Mouse (Mus musculus) layer of hippocampus, adult 8-10 months (tissue): ENCODE measurements around the gene Rai14. TPM values are rescaled to one million over a fixed set of nuclear protein-coding genes. Genes with fewer than 3 reads are reported as not detected.

Experiments used
- DNase-seq, 2 experiments: peaks; one replicate each; pipeline ENCODE4 v3.0.0; 2022; ENCODE audit warnings: low spot score in 2 of 2
- total RNA-seq, 4 experiments: library from RNA; stranded (reverse); gene quantifications; 2 replicates each; pipeline ENCODE4 v1.2.4; 2022

The Rai14 gene
- total RNA-seq, 4 experiments from 2014 or later, result 6.0 to 10.8 (median 7.0) TPM

DNA sequence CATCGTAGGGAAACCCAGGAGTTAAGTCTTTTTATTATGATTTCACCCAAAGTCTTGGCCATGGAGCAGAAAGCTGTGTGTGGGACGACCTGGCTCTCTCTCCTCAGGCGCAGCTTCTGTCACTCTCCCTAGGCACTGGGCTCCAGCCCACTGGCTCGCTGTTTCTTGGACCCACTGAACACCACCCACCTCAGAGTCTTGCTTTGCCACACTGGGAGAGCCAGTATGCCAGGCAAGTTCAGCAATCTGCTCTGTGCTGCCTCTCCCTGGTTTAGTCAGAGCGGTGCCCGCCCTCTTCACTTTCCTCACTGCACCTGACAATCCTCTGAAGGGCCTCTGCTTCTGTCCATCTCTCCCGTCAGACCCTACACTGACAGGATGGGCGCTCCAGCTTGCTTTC is 93.2 kb downstream of the Rai14 start:
- peak; percentile 31 to 35 for DNase-seq

DNA sequence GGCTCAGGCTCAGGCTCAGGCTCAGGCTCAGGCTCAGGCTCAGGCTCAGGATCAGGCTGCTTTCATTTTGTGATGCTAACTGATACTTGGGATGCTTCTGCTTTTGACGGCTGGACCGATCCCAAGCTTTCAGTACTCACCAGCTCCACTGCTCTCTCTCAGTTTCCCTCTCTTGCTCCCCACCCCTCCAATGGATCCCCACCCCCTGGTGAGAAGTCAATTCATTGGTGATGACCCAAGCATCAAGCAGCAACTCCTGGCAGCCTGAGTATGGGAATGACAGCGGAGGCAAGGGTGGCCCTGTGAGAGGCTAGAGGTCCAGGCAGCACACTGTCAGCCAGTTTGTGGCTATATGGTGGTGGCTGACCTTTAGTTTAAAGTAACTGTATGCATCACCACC is 94.7 kb downstream of the Rai14 start:
- DNase-seq, result no peak

DNA sequence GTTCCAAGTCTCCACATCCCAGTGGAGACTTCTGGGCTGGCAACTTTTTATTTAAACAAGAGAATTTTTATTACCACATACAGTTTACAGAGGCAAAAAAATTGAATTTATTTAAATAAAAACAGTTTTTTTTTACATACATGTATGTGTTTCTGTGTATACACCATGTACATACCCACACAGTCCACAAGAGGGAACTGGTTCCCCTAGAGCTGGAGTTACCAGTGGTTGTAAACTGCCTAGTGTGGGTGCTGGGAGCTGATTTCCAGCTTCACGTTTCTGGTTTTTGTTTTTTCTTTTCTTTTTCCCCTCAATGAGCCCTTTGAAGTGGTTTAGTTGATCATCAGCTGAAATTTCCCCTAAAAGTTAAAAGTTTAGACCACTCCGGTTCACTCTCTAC is 96.1 kb downstream of the Rai14 start:
- no peak for DNase-seq

DNA sequence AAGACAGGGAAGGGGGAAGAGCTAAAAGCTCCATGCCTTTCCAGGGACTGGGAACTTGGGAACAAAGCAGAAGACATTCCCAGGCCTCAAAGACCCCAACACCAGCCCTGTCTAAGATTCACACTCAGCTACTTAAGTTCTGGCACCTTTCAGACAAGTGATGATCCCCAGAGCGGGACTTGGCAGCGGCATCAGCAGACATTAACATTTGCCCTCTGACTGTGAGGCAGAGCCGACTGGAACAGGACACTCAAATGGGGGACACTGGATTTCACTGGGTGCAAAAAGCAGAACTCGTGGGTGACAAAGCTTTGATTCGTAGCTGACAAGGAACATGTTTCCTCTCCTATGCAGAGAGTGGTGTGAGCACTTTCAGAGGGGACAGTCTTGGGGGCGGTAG is 98.4 kb downstream of the Rai14 start:
- no peak for DNase-seq

DNA sequence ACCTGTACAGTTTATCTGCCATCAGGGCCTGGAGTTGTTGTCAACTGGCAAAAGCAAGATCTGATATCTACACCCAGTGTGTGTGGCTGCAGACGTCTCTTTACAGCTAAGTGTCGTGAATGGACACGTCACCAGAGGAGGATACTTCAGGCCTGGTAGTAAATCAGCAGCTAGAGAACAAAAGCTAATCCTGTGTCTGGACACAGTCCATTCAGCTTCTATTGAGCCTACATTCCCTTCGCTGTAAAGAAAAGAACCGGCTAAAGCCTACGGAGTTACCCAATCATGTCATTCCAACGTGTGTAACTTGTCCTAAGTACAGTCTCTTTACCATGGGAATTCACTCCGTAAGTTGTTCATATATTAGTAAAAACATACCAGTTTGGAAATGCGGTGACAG is 103.4 kb downstream of the Rai14 start:
- no peak for DNase-seq

DNA sequence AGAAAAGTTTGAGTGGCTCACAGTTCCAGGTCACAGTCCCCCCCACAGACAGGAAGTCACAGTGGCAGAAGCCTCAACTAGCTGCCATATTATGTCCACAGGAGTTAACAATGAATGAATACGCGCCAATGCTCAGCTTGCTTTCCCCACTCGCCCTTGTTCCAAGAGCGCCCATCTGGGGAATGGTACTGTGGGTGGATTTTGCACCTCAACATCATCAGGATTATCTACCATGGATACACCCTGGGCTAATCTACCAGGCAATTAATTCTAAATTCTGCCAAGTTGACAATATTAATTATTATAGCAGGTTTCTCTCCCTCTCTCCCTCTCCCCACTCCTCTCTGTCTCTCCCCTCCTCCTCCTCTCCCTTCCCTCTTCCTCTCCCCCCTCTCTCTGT is 105.3 kb downstream of the Rai14 start:
- DNase-seq, result peak; percentile 19 to 30

DNA sequence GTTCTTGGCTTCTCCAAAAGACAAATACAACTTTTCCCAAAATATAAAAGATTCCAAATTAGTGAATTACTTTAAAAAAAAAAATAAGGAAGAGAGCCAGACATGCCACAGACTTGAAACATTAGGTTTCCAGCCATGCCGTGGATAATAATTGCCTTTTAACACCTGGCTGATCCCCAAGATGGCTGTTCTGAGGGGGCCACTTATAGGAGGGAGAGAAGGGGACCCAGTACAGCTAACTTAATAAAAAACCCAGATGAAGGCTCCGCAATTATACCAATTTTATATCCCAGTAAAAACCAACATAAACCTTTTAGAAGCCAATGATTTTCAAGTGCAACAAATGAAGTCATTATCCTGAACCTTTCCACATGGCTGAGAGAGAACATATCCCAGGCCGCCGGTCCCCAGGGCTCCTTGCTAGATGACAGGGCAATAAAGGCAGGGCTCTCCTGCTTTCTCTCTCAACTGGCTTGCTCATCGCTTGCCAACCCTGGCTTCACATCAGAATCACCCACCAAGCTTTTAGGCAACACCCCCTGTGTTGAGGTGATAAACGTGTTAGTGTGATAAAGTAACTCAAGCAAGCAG is 105.8 kb downstream of the Rai14 start:
- no peak for DNase-seq

DNA sequence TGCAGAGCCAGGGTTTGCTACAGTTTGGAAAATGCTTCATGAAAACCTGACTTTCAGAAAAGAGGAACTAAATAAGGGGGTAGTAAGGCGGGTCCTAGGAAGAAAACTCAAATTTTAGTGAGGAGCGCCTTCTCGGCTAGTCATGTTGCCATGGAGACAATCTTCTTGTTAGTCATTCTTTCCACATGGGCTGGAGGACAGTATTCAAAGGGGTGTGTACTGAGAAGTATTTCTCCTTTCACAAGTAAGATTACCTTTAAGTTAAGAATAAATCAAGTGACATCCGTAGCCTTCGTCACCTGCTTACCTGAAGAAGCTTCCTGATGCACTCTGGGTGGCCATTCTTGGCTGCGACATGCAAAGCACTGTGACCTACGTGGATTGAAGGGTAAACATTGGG is 115.0 kb downstream of the Rai14 start:
- DNase-seq, result no peak

DNA sequence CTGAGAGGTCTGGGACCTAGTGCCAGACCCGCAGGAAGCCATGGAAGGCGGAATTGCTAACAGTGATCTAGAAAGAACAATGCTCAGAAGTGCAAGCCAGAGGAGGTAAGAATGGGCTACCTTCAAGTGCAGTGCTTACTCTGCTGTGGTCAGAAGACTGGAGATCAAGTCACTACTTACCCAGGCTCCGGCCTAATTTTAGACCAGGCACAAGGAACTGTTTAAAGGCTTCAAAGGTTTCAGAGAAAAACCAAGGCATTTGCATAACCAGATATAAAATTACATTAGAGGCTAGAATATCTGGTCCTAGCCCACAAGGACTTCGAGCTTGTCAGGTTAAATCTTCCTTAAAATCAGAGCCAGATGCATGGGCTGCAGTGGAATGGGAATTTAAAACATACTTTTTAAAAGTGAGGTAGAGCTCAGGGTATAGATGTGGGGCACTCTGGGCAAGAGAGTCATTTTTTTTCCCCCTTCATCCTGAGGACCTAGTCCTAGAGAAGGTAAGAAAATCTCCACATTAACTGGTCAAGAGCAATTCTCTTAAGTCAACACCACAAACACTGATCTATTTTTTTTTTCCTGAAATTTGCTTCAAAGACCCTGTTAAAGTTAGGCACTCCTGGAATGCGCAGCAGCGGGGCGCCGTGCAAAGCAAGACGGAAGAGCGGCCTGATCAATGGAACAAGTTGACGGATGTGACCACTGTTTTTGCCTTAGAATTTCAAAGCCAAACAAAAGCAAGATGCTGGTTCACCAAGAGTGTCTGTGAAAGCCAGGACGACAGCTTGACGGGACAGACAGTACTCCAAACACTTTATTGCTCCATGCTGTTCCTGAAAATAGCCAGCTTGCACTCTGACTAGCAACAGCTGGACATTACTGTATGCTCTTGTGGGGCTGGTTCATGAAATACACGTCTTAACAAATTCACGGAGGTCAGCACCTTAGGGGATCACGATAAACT is 115.9 kb downstream of the Rai14 start:
- DNase-seq, result peak in 1 of 2 experiments; percentile 7

DNA sequence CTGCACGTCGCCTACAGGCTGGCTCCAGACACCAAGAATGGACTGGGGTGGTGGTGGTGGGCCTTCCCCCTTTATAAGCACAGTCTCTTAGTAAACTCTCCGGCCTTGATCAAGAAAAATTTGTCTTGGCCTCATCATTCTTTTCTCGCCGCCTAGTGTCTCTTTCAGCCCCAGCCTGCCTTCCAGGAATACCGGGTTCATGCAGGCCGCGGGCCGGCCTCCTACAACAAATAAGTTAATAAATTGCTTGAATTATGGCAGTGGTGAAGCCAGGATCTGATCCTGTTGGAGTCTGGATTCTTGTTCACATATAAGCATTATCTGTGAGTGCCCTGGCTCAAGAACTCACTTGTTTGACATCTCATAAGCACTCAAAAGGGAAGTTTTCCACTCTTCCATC is 117.6 kb downstream of the Rai14 start:
- no peak for DNase-seq

DNA sequence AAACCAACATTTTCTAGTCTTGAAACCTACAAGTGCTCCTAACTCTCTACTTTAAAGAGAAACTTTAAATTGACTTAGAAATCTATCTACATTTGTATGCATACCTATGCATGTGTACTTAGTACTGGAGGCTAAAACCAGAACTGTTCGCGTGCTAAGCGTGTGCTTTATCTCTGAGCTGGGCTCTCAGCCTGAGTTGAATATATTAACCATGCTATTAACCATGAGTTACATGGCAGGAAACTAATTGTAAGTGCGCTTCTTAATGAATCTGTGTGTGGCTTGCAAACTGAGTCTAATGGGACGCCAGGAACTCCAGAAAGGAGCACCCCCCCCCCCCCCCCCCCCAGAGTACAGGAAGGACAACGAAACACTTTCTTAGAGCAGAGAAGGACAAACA is 119.0 kb downstream of the Rai14 start:
- DNase-seq, result no peak

DNA sequence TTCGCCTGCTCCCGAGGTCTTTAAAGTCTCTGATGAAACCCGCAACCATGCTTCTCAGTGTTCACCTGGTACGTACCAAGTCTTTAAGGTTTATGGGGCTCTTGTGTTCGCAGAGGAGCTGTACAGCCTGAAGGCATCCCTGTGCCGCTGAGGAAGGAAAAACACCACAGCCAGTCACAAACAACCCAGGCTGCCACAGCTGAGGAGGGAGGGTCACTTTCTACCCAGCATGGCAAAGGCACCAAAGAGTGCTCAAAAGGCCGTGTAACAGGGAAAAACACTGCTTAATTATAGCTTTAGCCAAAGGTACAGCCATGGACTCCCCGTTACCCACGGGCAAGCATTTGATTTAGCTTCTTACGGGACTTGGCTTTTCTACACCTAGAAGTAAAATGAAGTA is 119.5 kb downstream of the Rai14 start:
- no peak for DNase-seq

DNA sequence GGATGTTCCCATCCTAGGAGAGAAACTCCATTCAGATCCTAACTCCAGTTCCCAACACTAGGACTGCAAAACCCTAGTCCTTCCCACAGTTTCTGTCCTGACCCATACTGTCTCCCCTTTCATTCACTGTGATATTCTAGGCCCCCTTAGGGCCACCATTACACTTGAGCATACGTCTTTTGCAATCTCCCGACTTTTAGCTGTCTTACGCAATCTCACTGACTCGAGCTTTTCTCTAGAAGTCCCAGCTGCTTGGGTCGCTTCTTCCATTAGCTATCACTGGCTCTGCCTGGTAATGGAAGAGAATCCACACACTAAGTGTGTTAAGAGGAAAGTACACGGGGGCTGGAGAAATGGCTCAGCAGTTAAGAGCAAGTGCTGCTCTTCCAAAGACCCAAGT is 121.3 kb downstream of the Rai14 start:
- no peak for DNase-seq

DNA sequence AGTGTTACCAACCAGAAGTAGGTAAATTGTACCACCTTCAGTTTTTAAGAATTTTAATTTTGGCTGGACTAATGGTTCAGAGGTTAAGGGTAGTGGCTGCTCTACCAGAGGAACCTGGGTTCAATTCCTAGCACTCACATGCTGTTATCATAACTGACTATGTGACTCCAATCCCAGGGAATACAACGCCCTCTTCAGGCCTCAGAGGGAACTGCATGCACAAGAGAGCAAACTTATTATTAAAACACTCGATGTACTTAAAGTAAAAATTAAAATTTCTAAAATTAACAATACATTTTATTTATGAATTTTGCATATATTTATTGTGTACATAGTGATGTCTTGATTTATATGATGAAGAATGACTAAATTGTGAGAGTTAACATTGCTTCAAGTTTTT is 127.9 kb downstream of the Rai14 start:
- no peak for DNase-seq

DNA sequence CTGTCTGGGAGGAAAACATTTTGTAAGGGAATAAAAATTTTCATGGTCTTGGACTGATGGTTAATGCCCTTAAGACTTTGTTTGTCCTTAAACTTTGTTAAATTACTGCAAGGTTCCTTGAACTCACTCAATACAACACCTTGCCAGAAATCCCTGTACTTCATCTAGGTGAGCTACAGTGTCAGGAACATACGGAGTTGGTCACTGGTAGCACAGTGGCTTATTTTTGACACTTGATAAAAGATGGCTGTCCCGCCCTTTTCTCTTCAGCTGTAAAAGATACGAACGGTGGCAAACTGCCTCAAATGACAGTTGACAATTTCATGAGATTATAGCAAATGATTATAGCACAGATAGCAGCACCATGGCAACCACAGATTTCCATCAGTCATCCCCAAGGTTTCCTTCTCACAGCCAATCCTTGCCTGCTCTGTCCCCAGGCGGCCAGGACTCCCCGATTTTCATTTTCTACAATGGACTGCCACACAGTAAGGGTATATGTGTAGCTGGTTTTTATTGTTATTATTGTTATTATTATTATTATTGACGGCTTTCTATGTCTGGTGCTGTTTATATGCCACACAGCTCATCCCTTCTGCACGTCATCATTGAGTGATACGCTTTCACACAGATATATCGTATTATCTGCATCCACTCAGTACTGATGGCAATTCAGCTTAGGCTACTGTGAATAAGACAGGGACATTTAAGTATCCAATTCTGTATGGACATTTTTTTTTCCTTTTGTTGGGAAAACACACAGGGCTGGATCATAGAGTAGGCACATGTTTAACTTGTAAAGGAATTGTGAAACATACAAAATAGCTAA is 129.9 kb downstream of the Rai14 start:
- no peak for DNase-seq

DNA sequence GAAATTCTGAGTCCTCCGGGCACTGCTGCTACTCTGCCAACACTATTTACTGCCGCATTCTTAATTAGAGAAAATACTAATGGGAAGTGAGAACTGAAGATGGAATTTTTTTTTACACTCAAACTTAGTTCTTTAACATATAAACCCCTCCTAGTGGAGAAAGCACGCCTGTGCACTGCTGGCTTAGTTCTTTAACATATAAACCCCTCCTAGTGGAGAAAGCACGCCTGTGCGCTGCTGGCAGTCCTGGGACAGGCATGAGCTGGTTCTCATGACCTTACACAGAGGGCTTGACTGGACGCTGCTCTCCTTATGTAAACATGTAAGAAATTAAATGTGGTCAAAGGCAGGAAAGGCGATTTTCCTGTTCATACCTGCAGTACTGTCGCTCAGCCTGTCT is 131.0 kb downstream of the Rai14 start:
- DNase-seq, result peak in 1 of 2 experiments; percentile 7

DNA sequence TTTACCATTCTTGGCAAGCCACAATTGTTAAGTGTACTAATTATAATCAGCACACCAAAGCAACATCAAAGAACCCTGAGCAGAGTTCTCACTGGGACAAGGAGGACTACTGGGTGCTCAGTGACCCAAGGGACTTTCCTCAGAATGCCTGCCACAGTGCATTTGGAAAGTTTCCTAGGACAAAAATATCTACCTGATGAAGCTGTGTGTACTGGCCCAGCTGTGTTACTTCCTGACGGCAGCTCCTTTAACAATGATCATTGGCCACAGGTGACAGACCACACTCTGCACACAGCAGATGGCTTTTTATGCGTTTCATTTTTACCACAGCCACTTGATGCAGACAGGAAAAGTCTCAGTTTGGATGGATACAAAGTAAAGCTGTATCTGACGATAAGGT is 135.3 kb downstream of the Rai14 start:
- no peak for DNase-seq

DNA sequence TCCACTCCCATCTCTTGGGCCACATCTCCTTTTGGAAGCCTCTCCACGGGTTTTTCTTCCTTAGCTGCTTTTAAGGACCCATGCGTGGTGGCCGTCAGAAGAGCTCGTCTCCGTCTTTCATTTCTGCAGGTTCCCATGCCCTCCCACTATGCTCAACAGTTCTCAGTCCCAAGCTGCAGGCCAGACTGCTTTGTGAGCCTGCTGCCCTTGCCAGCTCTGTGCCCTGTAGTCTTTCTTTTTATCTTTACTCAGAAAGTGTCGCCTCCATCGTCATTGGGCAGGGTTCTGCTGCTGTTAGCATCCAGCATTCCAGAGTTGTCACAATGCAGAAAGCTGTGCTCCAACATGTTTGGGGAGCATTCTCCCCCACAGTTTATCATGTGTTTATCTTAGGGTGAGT is 147.9 kb downstream of the Rai14 start:
- no peak for DNase-seq

DNA sequence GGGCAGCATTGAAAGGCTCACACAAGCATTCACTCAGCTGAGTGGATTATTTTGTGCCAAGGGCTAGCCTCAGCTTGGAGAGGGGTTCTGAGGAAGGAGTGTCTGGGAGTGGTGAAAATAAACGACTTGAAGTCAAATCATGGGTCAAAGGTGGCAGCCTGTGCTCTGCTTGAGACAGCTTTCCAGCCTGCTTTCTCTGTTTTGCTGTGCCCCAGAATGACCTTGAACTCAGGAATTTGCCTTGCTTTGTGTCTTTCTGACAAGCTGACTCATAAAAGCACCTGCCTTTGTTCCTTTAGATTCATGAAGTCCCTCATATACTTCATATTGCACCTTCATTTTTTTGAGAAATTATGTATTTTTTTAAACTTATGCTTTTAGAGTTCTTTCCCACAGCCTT is 150.2 kb downstream of the Rai14 start:
- DNase-seq, result no peak

DNA sequence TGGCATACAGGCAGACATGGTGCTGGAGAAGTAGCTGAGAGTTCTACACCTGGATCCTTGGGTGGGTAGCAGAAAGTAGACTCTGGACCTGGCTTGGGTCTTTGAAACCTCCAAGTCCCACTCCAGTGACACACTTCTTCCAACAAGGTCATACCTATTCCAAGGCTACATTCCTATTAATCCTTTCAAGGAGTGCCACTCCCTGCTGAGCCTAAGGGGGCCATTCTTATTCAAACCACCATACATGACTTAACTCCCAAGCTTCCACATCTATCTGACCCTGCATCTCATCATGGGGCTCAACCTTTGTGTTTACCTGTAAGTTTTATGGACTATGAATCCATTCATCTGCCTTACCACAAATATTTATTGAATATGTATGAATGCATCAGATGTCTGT is 152.1 kb downstream of the Rai14 start:
- DNase-seq, result no peak

DNA sequence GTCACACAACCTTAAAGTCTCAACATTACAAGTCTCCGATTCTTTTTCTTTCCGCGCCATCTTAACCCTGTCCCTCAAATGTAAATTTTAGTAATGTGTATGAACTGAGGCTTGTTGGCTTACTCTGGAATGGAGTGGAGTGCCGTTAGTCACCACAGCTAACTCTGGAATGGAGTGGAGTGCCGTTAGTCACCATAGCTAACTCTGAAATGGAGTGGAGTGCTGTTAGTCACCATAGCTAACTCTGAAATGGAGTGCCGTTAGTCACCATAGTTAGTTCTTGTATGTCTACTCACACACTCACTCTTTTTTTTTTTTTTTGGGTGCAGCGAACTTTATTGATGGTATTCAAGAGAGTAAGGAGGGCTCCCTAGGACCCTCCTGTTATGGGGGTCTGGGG is 154.4 kb downstream of the Rai14 start:
- no peak for DNase-seq

DNA sequence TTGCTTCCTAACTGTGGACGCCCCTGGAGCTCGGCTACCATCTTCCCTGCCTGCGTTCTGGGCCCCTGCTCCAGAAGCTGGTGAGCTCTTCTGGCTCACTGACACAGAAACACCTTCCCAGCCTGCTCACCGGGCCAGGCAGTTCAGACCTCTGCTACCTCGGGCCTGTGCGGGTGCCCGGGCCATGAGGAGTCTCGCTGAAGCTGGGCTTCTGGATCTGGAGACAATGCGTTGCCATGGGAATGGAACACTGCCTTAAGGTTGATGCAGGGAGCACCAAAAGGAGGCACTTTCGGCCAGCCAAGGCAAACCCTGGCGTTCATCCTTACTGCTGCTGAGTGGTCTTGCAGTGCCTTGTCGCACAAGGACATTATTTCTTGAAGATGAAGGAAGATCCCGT is 156.0 kb downstream of the Rai14 start, which contains the start of gene Ttc23l:
Ttc23l (minus strand) TSS at position 204 of the 400 bp plus-strand sequence.
- DNase-seq, result no peak
